ENCODE assay signal across 8 mouse cellular contexts in the genomic region with DNA sequence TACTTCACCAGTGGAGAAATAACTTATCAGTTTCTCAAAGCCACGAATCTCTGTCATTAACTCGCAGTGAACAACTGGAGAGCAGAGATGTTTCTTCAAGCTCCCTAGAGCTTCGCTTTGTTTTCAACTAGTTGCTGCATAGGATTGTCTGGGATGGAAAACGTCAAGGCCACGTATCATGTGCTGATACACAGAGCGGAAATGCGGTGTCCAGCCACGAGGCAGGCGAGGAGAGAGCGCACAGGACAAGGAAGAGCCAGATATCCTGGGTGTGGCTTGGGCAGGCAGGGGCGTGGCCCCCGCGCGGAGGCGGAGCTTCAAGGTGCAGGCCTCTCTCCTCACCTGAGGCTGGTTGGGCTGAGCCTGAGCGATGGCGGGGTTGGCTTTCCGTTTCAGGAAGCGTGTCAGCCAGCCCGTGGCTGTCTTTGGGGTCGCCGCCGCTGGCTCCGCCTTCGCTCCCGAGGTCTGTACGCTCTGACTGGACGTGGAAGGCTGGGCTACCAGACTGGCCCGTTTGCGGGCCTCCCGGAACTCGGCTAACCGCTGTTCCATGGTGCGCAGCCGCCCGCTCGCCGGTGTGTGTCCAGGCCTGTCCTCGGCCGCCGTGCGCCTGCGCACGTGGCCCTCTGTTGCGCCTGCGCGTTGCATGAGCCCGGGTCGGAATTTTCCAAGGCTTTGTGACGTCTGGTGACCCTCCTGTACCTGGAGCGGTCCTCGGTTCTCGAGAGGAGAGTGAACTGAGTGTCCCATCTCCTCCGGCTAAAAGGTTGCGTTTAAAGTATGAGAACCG. TPM values are rescaled to one million over a fixed set of nuclear protein-coding genes. Genes with fewer than 3 reads are reported as not detected.
A peak's percentile ranks its signal among the peaks of the same experiment; 100 is the strongest.
DNase-seq lines count a peak whose midpoint lies in the region; ATAC-seq and TF ChIP-seq lines count a peak whose summit lies in the region.

No protein-coding gene starts in this region.

- peak overlapping the region; percentile 80 for H3K27ac ChIP-seq in forebrain, embryonic 16.5 days (ENCODE audit: low read length)
- peak overlapping the region; percentile 97 for H3K27ac ChIP-seq in layer of hippocampus, adult 2 months
- H3K27ac ChIP-seq in lung, embryonic 14.5 days (ENCODE audit: low read depth), result peak overlapping the region; percentile 93
- H3K27ac ChIP-seq in olfactory bulb, adult 2 months (ENCODE audit: insufficient read depth, low read depth, low read length), result peak overlapping the region; percentile 58
- H3K27ac ChIP-seq in thymus, adult 2 months (ENCODE audit: control insufficient read depth, insufficient read depth, low read length), result peak overlapping the region; percentile 77

- TF ChIP-seq POLR2A in olfactory bulb, adult 2 months (IDR thresholded peaks at IDR 0.05; ENCODE audit: insufficient read depth, low read depth, low read length), result peak; percentile 95
- peak; percentile 74 for TF ChIP-seq POLR2A in thymus, adult 2 months (IDR thresholded peaks at IDR 0.05; ENCODE audit: control insufficient read depth, extremely low read depth, insufficient read depth, low read length, poor library complexity)

- 3% methylated on average over 56 of the region's 56 CpGs for WGBS in forebrain, embryonic 16.5 days
- whole genome bisulfite sequencing in lung, embryonic 14.5 days, result 1% methylated on average over 56 of the region's 56 CpGs
- 1% methylated on average over 56 of the region's 56 CpGs for WGBS in olfactory bulb, adult 2 months
- under 1% methylated on average over 56 of the region's 56 CpGs for WGBS in thymus, adult 2 months

- peak; percentile 92 for ATAC-seq in G1E (ENCODE audit: extremely low read depth, insufficient number of reproducible peaks, low FRiP score, poor library complexity, severe bottlenecking)
- peak; percentile 97 for ATAC-seq in forebrain, embryonic 16.5 days
- ATAC-seq in lung, embryonic 14.5 days (ENCODE audit: insufficient read depth), result peak; percentile 98

- peak overlapping the region; percentile 70 for H3K9ac ChIP-seq in forebrain, embryonic 16.5 days (replicated peaks; ENCODE audit: low read depth, low read length)
- H3K9ac ChIP-seq in lung, embryonic 14.5 days, result peak overlapping the region; percentile 57

- peak overlapping the region; percentile 74 for H3K4me3 ChIP-seq in G1E (ENCODE audit: low read depth, low read length)
- H3K4me3 ChIP-seq in forebrain, embryonic 16.5 days (replicated peaks; ENCODE audit: low read length), result peak overlapping the region; percentile 53
- peak overlapping the region; percentile 64 for H3K4me3 ChIP-seq in layer of hippocampus, adult 2 months
- H3K4me3 ChIP-seq in lung, embryonic 14.5 days (ENCODE audit: low read depth, low read length), result peak overlapping the region; percentile 43
- H3K4me3 ChIP-seq in olfactory bulb, adult 2 months (ENCODE audit: insufficient read depth, low read depth, low read length), result peak overlapping the region; percentile 66
- peak overlapping the region; percentile 80 for H3K4me3 ChIP-seq in thymus, adult 2 months (ENCODE audit: control insufficient read depth, insufficient read depth, low read length)

- intact Hi-C loops in heart, postnatal 36 days (cut with DNase I), result no loop called here

- H3K4me2 ChIP-seq in forebrain, embryonic 16.5 days (ENCODE audit: low read length), result peak overlapping the region; percentile 75
- H3K4me2 ChIP-seq in lung, embryonic 14.5 days, result peak overlapping the region; percentile 90

- no peaks in the 10 kb centered on the region for H3K9me3 ChIP-seq in G1E (replicated peaks)
- no peaks in the 10 kb centered on the region for H3K9me3 ChIP-seq in forebrain, embryonic 16.5 days (ENCODE audit: control insufficient read depth, low read length)
- no peaks in the 10 kb centered on the region for H3K9me3 ChIP-seq in lung, embryonic 14.5 days (ENCODE audit: low read depth, low read length)

- H3K36me3 ChIP-seq in G1E (replicated peaks), result peaks cover 19% of the 10 kb centered on the region
- H3K36me3 ChIP-seq in forebrain, embryonic 16.5 days (ENCODE audit: control insufficient read depth, insufficient read depth), result no peaks in the 10 kb centered on the region
- no peaks in the 10 kb centered on the region for H3K36me3 ChIP-seq in lung, embryonic 14.5 days (ENCODE audit: insufficient read depth)
- H3K36me3 ChIP-seq in thymus, adult 2 months (ENCODE audit: control insufficient read depth, insufficient read depth, low read length), result no peaks in the 10 kb centered on the region

- TF ChIP-seq CTCF in G1E (IDR thresholded peaks at IDR 0.05; ENCODE audit: low read depth, low read length), result no peak
- TF ChIP-seq CTCF in layer of hippocampus, adult 2 months (conservative IDR thresholded peaks at IDR 0.05), result no peak
- TF ChIP-seq CTCF in lung, embryonic 14.5 days (IDR thresholded peaks at IDR 0.05; ENCODE audit: low read depth), result no peak
- TF ChIP-seq CTCF in olfactory bulb, adult 2 months (IDR thresholded peaks at IDR 0.05; ENCODE audit: insufficient read depth, low read depth, low read length), result no peak
- TF ChIP-seq CTCF in thymus, adult 2 months (IDR thresholded peaks at IDR 0.05; ENCODE audit: borderline replicate concordance, control insufficient read depth, extremely low read depth, insufficient read depth, low read length, poor library complexity), result no peak

- peaks cover 38% of the 10 kb centered on the region for H3K4me1 ChIP-seq in G1E (ENCODE audit: insufficient read depth, low read depth, low read length)
- H3K4me1 ChIP-seq in forebrain, embryonic 16.5 days (replicated peaks; ENCODE audit: control insufficient read depth, insufficient read depth, low read length), result peaks cover 18% of the 10 kb centered on the region
- H3K4me1 ChIP-seq in lung, embryonic 14.5 days (ENCODE audit: insufficient read depth), result peaks cover 7% of the 10 kb centered on the region; the same call in 1 of the 2 replicates
- H3K4me1 ChIP-seq in olfactory bulb, adult 2 months (ENCODE audit: control insufficient read depth, insufficient read depth, low read length), result peaks cover 2% of the 10 kb centered on the region; the same call in 1 of the 2 replicates
- peaks cover 10% of the 10 kb centered on the region for H3K4me1 ChIP-seq in thymus, adult 2 months (replicated peaks; ENCODE audit: control insufficient read depth, insufficient read depth, low read length)

- no peaks in the 10 kb centered on the region for H3K27me3 ChIP-seq in G1E (ENCODE audit: insufficient read depth, low read length)
- no peaks in the 10 kb centered on the region for H3K27me3 ChIP-seq in forebrain, embryonic 16.5 days (replicated peaks; ENCODE audit: control insufficient read depth, insufficient read depth, low read length)
- H3K27me3 ChIP-seq in lung, embryonic 14.5 days (ENCODE audit: insufficient read depth, low read length), result no peaks in the 10 kb centered on the region
- no peaks in the 10 kb centered on the region for H3K27me3 ChIP-seq in thymus, adult 2 months (ENCODE audit: control insufficient read depth, insufficient read depth, low read length)

- peak; percentile 82 for DNase-seq in G1E (ENCODE audit: low spot score)
- peak; percentile 94 to 98 for DNase-seq in cerebellum, adult 18-20 months
- peak; percentile 91 to 92 for DNase-seq in heart, postnatal 36 days
- DNase-seq in layer of hippocampus, adult 2 months (ENCODE audit: low spot score in 2 of 2), result peak; percentile 90 to 91
- peak; percentile 96 for DNase-seq in lung, embryonic 14.5 days
- DNase-seq in thymus, adult 2 months, result peak; percentile 96

RNA-seq across cellular contexts. Expression of a gene that starts 55.6 kb away (rescaled TPM):
- total RNA-seq in G1E (2014; fragmentation: Nextera tagmentation) (1.7 and 2.8 TPM in 2 replicates), G1E (2017) (2.8 and 3.4 TPM in 2 replicates)
- polyA plus RNA-seq in G1E (2012), result 7.9 and 9.6 TPM in 2 replicates
- polyA plus RNA-seq in forebrain, embryonic 16.5 days (2015; fragmentation: Nextera tagmentation; extraction: Ambion mirVana), result 14.3 and 15.3 TPM in 2 replicates
- total RNA-seq in heart, postnatal 36 days (2021), result 1 to 10 TPM; 2.7 to 3.2 TPM
- 1 to 10 TPM; 4.8 to 5.2 TPM for total RNA-seq in layer of hippocampus, adult 2 months (2021)
- polyA plus RNA-seq in lung, embryonic 14.5 days (2014; fragmentation: Nextera tagmentation; extraction: Ambion mirVana), result 12.7 and 13.5 TPM in 2 replicates
- not detected in 2 replicates for polyA plus RNA-seq in olfactory bulb, adult 2 months (2012; ENCODE audit: insufficient read depth, insufficient read length, low replicate concordance, missing spikeins)
- polyA plus RNA-seq in thymus, adult 2 months (2012; rRNA removed), result 12.8 and 14.6 TPM in 2 replicates

Comparison
In these comparisons a context has a peak if more than half of its experiments do, and no peak if none do; other contexts are left out.
1. Peak in every context shown above with its lines: DNase-seq, ATAC-seq, H3K4me3 ChIP-seq and H3K27ac ChIP-seq.